Comparison of ENCODE assay signal across 27 mouse cellular contexts in genomic region chr14:21900951-21901350, GRCm38 (mm10).
"Had no signal": no experiment of that assay in that cellular context is flagged by ENCODE, and none has a peak within 500 bp of the region (broad histone marks: within the 10 kb centered on the region; RNA-seq: fewer than 3 reads in every experiment).

No protein-coding gene starts in this region.

- H3K36me3 ChIP-seq: embryonic facial prominence, embryonic 10.5 days; embryonic facial prominence, embryonic 12.5 days; embryonic facial prominence, embryonic 13.5 days; embryonic facial prominence, embryonic 15.5 days; forebrain, embryonic 10.5 days; forebrain, embryonic 12.5 days; forebrain, embryonic 15.5 days had no signal

- H3K27me3 ChIP-seq: embryonic facial prominence, embryonic 12.5 days; embryonic facial prominence, embryonic 13.5 days; embryonic facial prominence, embryonic 15.5 days; forebrain, embryonic 12.5 days; forebrain, embryonic 13.5 days; forebrain, embryonic 15.5 days had no signal

- H3K27ac ChIP-seq: embryonic facial prominence, embryonic 10.5 days; embryonic facial prominence, embryonic 12.5 days; embryonic facial prominence, embryonic 13.5 days; embryonic facial prominence, embryonic 15.5 days; forebrain, embryonic 10.5 days; forebrain, embryonic 12.5 days; forebrain, embryonic 13.5 days; forebrain, embryonic 15.5 days; gastrocnemius, adult 2 months; heart, adult 2 months had no signal

- H3K9ac ChIP-seq: embryonic facial prominence, embryonic 12.5 days; embryonic facial prominence, embryonic 13.5 days; embryonic facial prominence, embryonic 15.5 days; forebrain, embryonic 12.5 days; forebrain, embryonic 13.5 days; forebrain, embryonic 15.5 days; forebrain, postnatal 0 days had no signal

- DNase-seq: cerebellum, adult 2 months; cerebellum, adult 8-10 months; cerebellum, adult 9-10 months; cerebellum, adult 9-11 months; cerebellum, postnatal 10 days; cerebellum, postnatal 14 days; cerebellum, postnatal 25 days; cerebellum, postnatal 36 days; embryo, embryonic 11 days; forebrain, postnatal 0 days; gastrocnemius, adult 2 months; gastrocnemius, postnatal 10 days; gastrocnemius, postnatal 14 days; gastrocnemius, postnatal 25 days; gastrocnemius, postnatal 36 days; heart, adult 2 months had no signal

- ATAC-seq: forebrain, embryonic 13.5 days; forebrain, embryonic 14.5 days; forebrain, embryonic 15.5 days; forebrain, embryonic 16.5 days; forebrain, postnatal 0 days had no signal

- H3K9me3 ChIP-seq: embryonic facial prominence, embryonic 10.5 days; embryonic facial prominence, embryonic 12.5 days; embryonic facial prominence, embryonic 13.5 days; embryonic facial prominence, embryonic 15.5 days; forebrain, embryonic 10.5 days; forebrain, embryonic 12.5 days; forebrain, embryonic 13.5 days; forebrain, embryonic 15.5 days had no signal

- H3K4me2 ChIP-seq: embryonic facial prominence, embryonic 12.5 days; embryonic facial prominence, embryonic 13.5 days; embryonic facial prominence, embryonic 15.5 days; forebrain, embryonic 12.5 days; forebrain, embryonic 13.5 days; forebrain, embryonic 15.5 days had no signal

- H3K4me3 ChIP-seq: embryonic facial prominence, embryonic 10.5 days; embryonic facial prominence, embryonic 12.5 days; embryonic facial prominence, embryonic 13.5 days; embryonic facial prominence, embryonic 15.5 days; erythroblast, embryonic 14.5 days; forebrain, embryonic 10.5 days; forebrain, embryonic 12.5 days; forebrain, embryonic 13.5 days; forebrain, embryonic 15.5 days; gastrocnemius, adult 2 months; heart, adult 2 months had no signal
